Mouse (Mus musculus) liver, postnatal 0 days (tissue): Measurements from ENCODE around the gene Gjc1.

ENCODE experiments used
- CTCF ChIP-seq: sonication (generic); IDR thresholded peaks from 2 replicates; pipeline ENCODE4 v1.5.1; 2016; ENCODE audit warnings: antibody characterized with exemption, low read depth
- EP300 ChIP-seq: IDR thresholded peaks from 2 replicates; pipeline ENCODE4 v1.6.1; 2016; ENCODE audit warnings: antibody characterized with exemption, low read depth, mild to moderate bottlenecking

GRCm38 (mm10) chr11:102754416-102754815, 65.1 kb downstream of the Gjc1 start:
- TF ChIP-seq EP300: no peak
- no peak for TF ChIP-seq CTCF
